Mouse (Mus musculus) CH12.LX (cell line): ENCODE results near the gene Sdsl. TPM values are rescaled to one million over a fixed set of nuclear protein-coding genes. Genes with fewer than 3 reads are reported as not detected.

Source experiments
- DNase-seq: peaks from one replicate; pipeline ENCODE4 v3.0.0-alpha.2; 2013; ENCODE audit errors: extremely low read depth
- H3K27ac ChIP-seq: 2 replicates; pipeline ENCODE4 v1.5.1; 2012; ENCODE audit warnings: low read depth, mild to moderate bottlenecking, control low read depth, moderate library complexity; ENCODE audit not compliant: insufficient read depth
- H3K27me3 ChIP-seq: replicated peaks from 2 replicates; pipeline ENCODE3; 2012; ENCODE audit warnings: inconsistent platforms
- H3K36me3 ChIP-seq, 2 experiments: replicated peaks in 1 of 2; 2 replicates each; pipeline versions ENCODE3 to v1.6.1; 2012; ENCODE audit warnings: inconsistent platforms in 1 of 2, low read length in 1 of 2, mild to moderate bottlenecking in 1 of 2, mixed read lengths in 1 of 2, moderate library complexity in 1 of 2; ENCODE audit not compliant: control insufficient read depth in 1 of 2, insufficient read depth in 1 of 2
- H3K4me1 ChIP-seq, 2 experiments: 2 replicates each; pipeline ENCODE4 v1.6.1; 2012; ENCODE audit warnings: inconsistent platforms in 1 of 2, moderate library complexity in 1 of 2; ENCODE audit not compliant: insufficient read depth in 2 of 2, control insufficient read depth in 1 of 2
- H3K4me2 ChIP-seq: 2 replicates; pipeline ENCODE4 v1.6.1; 2012; ENCODE audit warnings: low read depth, mild to moderate bottlenecking, control low read depth; ENCODE audit not compliant: poor library complexity, insufficient read depth, severe bottlenecking
- H3K4me3 ChIP-seq, 3 experiments: fragments of 150-350 bp in 1 of 3; sonication (generic) in 1 of 3; replicated peaks in 1 of 3; 2 replicates each; pipeline versions ENCODE3 to v1.5.1; 2011 to 2012; ENCODE audit warnings: low read depth in 2 of 3, low read length in 2 of 3, mild to moderate bottlenecking in 2 of 3, moderate library complexity in 2 of 3, control low read depth in 1 of 3, improper control_type of control experiment in 1 of 3, inconsistent platforms in 1 of 3, mixed read lengths in 1 of 3; ENCODE audit not compliant: poor library complexity in 1 of 3
- H3K79me2 ChIP-seq: replicated peaks from 2 replicates; pipeline ENCODE4 v1.6.1; 2012; ENCODE audit warnings: mild to moderate bottlenecking, moderate library complexity; ENCODE audit not compliant: control insufficient read depth, poor library complexity, insufficient read depth, severe bottlenecking; ENCODE audit errors: extremely low read depth
- H3K9ac ChIP-seq: 2 replicates; pipeline ENCODE4 v1.6.1; 2012; ENCODE audit warnings: low read depth, mild to moderate bottlenecking, control low read depth, moderate library complexity; ENCODE audit not compliant: insufficient read depth
- H3K9me3 ChIP-seq: replicated peaks from 2 replicates; pipeline ENCODE3; 2012; ENCODE audit warnings: low read length, inconsistent platforms, mixed read lengths
- CHD1 ChIP-seq: IDR thresholded peaks from 2 replicates; pipeline ENCODE4 v1.6.1; 2012; ENCODE audit warnings: low read depth, low read length, improper control_type of control experiment, inconsistent platforms
- ELF1 ChIP-seq: IDR thresholded peaks from 2 replicates; pipeline ENCODE4 v1.6.1; 2014; ENCODE audit warnings: low read depth, mild to moderate bottlenecking, inconsistent platforms, low read length, improper control_type of control experiment
- HCFC1 ChIP-seq: IDR thresholded peaks from 2 replicates; pipeline ENCODE4 v1.6.1; 2012; ENCODE audit warnings: low read depth, mild to moderate bottlenecking, inconsistent platforms, low read length, improper control_type of control experiment
- JUN ChIP-seq: IDR thresholded peaks from 2 replicates; pipeline ENCODE4 v1.6.1; 2011; ENCODE audit warnings: low read depth, mild to moderate bottlenecking, low read length, improper control_type of control experiment, moderate library complexity; ENCODE audit not compliant: insufficient read depth
- KAT2A ChIP-seq: IDR thresholded peaks from 2 replicates; pipeline ENCODE4 v1.6.1; 2012; ENCODE audit warnings: low read length, improper control_type of control experiment, inconsistent platforms; ENCODE audit not compliant: insufficient replicate concordance
- MAZ ChIP-seq: IDR thresholded peaks from 2 replicates; pipeline ENCODE4 v1.6.1; 2012; ENCODE audit warnings: low read depth, mild to moderate bottlenecking, inconsistent platforms, low read length, improper control_type of control experiment, moderate library complexity
- MYC ChIP-seq: IDR thresholded peaks from 2 replicates; pipeline ENCODE4 v1.6.1; 2011; ENCODE audit warnings: low read depth, mild to moderate bottlenecking, improper control_type of control experiment, low read length
- NELFE ChIP-seq: IDR thresholded peaks from 2 replicates; pipeline ENCODE4 v1.6.1; 2011; ENCODE audit warnings: low read depth, low read length, improper control_type of control experiment
- POLR2A ChIP-seq: IDR thresholded peaks from 2 replicates; pipeline ENCODE4 v1.6.1; 2011; ENCODE audit warnings: low read depth, mild to moderate bottlenecking, improper control_type of control experiment, low read length
- POLR2AphosphoS2 ChIP-seq: IDR thresholded peaks from 2 replicates; pipeline ENCODE4 v1.6.1; 2011; ENCODE audit warnings: low read depth, low read length, improper control_type of control experiment
- RAD21 ChIP-seq: IDR thresholded peaks from 2 replicates; pipeline ENCODE4 v1.6.1; 2011; ENCODE audit warnings: low read depth, mild to moderate bottlenecking, low read length, improper control_type of control experiment, moderate library complexity
- SMC3 ChIP-seq: IDR thresholded peaks from 2 replicates; pipeline ENCODE4 v1.6.1; 2011; ENCODE audit warnings: low read depth, low read length, improper control_type of control experiment
- TCF12 ChIP-seq: IDR thresholded peaks from 2 replicates; pipeline ENCODE4 v1.6.1; 2014; ENCODE audit warnings: low read depth, mild to moderate bottlenecking, inconsistent platforms, low read length, improper control_type of control experiment
- UBTF ChIP-seq: IDR thresholded peaks from 2 replicates; pipeline ENCODE4 v1.6.1; 2012; ENCODE audit warnings: low read depth, mild to moderate bottlenecking, inconsistent platforms, low read length, improper control_type of control experiment, moderate library complexity
- USF2 ChIP-seq: conservative IDR thresholded peaks from 2 replicates; pipeline ENCODE4 v1.6.1; 2011; ENCODE audit warnings: low read depth, low read length, improper control_type of control experiment
- ZC3H11A ChIP-seq: IDR thresholded peaks from 2 replicates; pipeline ENCODE4 v1.6.1; 2012; ENCODE audit warnings: low read depth, mild to moderate bottlenecking, inconsistent platforms, low read length, improper control_type of control experiment
- dilution Hi-C: fragments of 300-500 bp; cut with MboI; formaldehyde crosslinking; loops from 2 replicates; pipeline ENCODE4 v1.14.3; 2020; ENCODE audit warnings: low sequenced_read_pairs; ENCODE audit not compliant: extremely low pct_unique_long_range_greater_than_20kb, extremely low pct_ligation_motif_present
- in situ Hi-C: fragments of 300-500 bp; cut with MboI; formaldehyde crosslinking; loops from 3 replicates; pipeline ENCODE4 v1.14.3; 2019; ENCODE audit warnings: low sequenced_read_pairs, low pct_ligation_motif_present, low pct_unique_long_range_greater_than_20kb, mixed read lengths
- polyA plus RNA-seq: library from polyadenylated mRNA; unstranded; fragments of >175 nt; gene quantifications from 2 replicates; pipeline ENCODE4 v1.2.1, GENCODE M21; 2012; ENCODE audit warnings: low read depth; ENCODE audit not compliant: insufficient read length
- total RNA-seq, 2 experiments: library from RNA; depleted of rRNA; stranded (reverse); fragments of 300-350 nt in 1 of 2; fragments of >200 nt in 1 of 2; gene quantifications; 2 replicates each; pipeline ENCODE4 v1.2.3; 2012 to 2014

The Sdsl gene
- total and polyA plus RNA-seq, 3 experiments: 0.37 to 4.0 TPM; not detected in 1

DNA sequence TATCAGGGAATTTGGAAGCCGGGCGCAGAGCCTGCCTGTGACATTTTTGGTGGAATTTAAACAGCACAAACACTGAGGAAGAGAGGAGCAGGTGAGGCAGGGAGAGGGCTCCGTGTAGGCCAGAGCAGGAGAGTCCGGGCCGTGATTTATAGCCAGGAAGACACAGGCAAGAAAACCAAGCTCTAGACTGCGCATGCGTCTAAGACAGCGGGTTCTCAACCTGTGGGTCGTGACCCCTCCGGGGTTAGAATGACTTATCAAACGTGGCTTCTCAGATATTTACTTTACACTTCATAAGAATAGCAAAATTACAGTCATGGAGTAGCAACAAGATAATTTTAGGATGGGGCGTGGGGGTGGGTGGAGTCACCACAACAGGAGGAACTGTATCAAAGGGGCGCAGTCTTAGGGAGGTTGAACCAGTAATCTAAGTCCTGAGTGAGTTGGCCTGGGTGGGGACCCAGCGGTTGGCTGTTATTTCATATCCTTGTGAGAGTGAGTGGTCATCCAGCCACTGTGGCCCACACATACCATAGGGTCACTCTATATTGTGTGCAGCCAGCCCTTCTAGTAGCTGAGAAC lies 17.8 kb downstream of the Sdsl start:
- H3K9me3 ChIP-seq: no peaks in the 10 kb centered on the region
- H3K9ac ChIP-seq: no peak overlapping the region
- no peak for DNase-seq
- TF ChIP-seq JUN (no peak), TCF12 (no peak), POLR2A (no peak), USF2 (no peak), ELF1 (no peak), MYC (no peak), POLR2AphosphoS2 (no peak)
- no peak overlapping the region for H3K4me3 ChIP-seq
- H3K36me3 ChIP-seq: no peaks in the 10 kb centered on the region
- H3K4me1 ChIP-seq: peaks cover 2 to 22% of the 10 kb centered on the region in 2 experiments; a peak in 2 of 4 replicates
- no peak overlapping the region for H3K4me2 ChIP-seq
- no peak overlapping the region for H3K27ac ChIP-seq
- peaks cover 57% of the 10 kb centered on the region for H3K27me3 ChIP-seq
- in situ Hi-C loops (no loop called here), dilution Hi-C loops (no loop called here)
- no peaks in the 10 kb centered on the region for H3K79me2 ChIP-seq

- no peak for TF ChIP-seq HCFC1
- no peak for TF ChIP-seq NELFE
- no peak for TF ChIP-seq KAT2A
- no peak for TF ChIP-seq UBTF
- TF ChIP-seq MYC: no peak
- no peak for TF ChIP-seq MAZ
- TF ChIP-seq CHD1: no peak
- no peak for TF ChIP-seq RAD21
- TF ChIP-seq ZC3H11A: no peak
- TF ChIP-seq SMC3: no peak
- no peaks in the 10 kb centered on the region for H3K9me3 ChIP-seq
- H3K36me3 ChIP-seq: no peaks in the 10 kb centered on the region
- peaks cover 47% of the 10 kb centered on the region for H3K27me3 ChIP-seq
- in situ Hi-C loops (no loop called here), dilution Hi-C loops (no loop called here)
- H3K79me2 ChIP-seq: no peaks in the 10 kb centered on the region
- H3K9ac ChIP-seq: no peak overlapping the region
- H3K4me3 ChIP-seq: no peak overlapping the region
- DNase-seq: no peak
- H3K4me1 ChIP-seq: peaks cover 0 to 16% of the 10 kb centered on the region in 2 experiments; a peak in 2 of 4 replicates
- no peak overlapping the region for H3K27ac ChIP-seq
- no peak overlapping the region for H3K4me2 ChIP-seq
These were observed 25.3 kb downstream of the Sdsl start for GRCm38 (mm10) chr5:120447305-120447704.
